Mouse (Mus musculus) myocyte (in vitro differentiated cells): ENCODE data around the gene Gal. TPM values are rescaled to one million over a fixed set of nuclear protein-coding genes. Genes with fewer than 3 reads are reported as not detected.

Source experiments
- H3K27me3 ChIP-seq: one replicate; pipeline ENCODE4 v1.6.1; 2011; ENCODE audit not compliant: control insufficient read depth, insufficient read depth, insufficient read length
- H3K36me3 ChIP-seq: one replicate; pipeline ENCODE4 v1.6.1; 2011; ENCODE audit not compliant: control insufficient read depth, insufficient read depth
- H3K4me2 ChIP-seq: one replicate; pipeline ENCODE4 v1.6.1; 2011; ENCODE audit warnings: low read depth, control low read depth
- H3K4me3 ChIP-seq: one replicate; pipeline ENCODE4 v1.5.1; 2011; ENCODE audit warnings: mild to moderate bottlenecking, control low read depth, moderate library complexity
- H3K79me2 ChIP-seq: one replicate; pipeline ENCODE4 v1.6.1; 2011; ENCODE audit not compliant: control insufficient read depth, insufficient read depth
- H3ac ChIP-seq: one replicate; pipeline ENCODE4 v1.6.1; 2011; ENCODE audit not compliant: control insufficient read depth, insufficient read length
- CEBPB ChIP-seq: IDR thresholded peaks from 2 replicates; pipeline ENCODE4 v1.6.1; 2011; ENCODE audit warnings: mild to moderate bottlenecking, moderate library complexity; ENCODE audit not compliant: poor library complexity, insufficient read depth, severe bottlenecking
- E2F4 ChIP-seq: IDR thresholded peaks from one replicate; pipeline ENCODE4 v1.6.1; 2011; ENCODE audit warnings: mild to moderate bottlenecking, control low read depth, moderate library complexity; ENCODE audit not compliant: insufficient read depth
- MAX ChIP-seq: IDR thresholded peaks from one replicate; pipeline ENCODE4 v1.6.1; 2011; ENCODE audit warnings: low read depth, mild to moderate bottlenecking, control low read depth
- MYOD1 ChIP-seq, 3 experiments: IDR thresholded peaks; one replicate each; pipeline ENCODE4 v1.6.1; 2011; ENCODE audit warnings: control low read depth in 2 of 3, low read depth in 2 of 3, mild to moderate bottlenecking in 2 of 3, moderate library complexity in 1 of 3; ENCODE audit not compliant: insufficient read length in 2 of 3, control insufficient read depth in 1 of 3
- MYOG ChIP-seq, 3 experiments: IDR thresholded peaks; one replicate each; pipeline ENCODE4 v1.6.1; 2011; ENCODE audit warnings: control low read depth in 2 of 3, low read depth in 2 of 3, mild to moderate bottlenecking in 2 of 3; ENCODE audit not compliant: insufficient read length in 2 of 3, control insufficient read depth in 1 of 3, insufficient read depth in 1 of 3
- POLR2A ChIP-seq: IDR thresholded peaks from one replicate; pipeline ENCODE4 v1.6.1; 2011; ENCODE audit warnings: low read depth, mild to moderate bottlenecking, control low read depth, moderate library complexity; ENCODE audit not compliant: insufficient read length
- POLR2AphosphoS2 ChIP-seq: IDR thresholded peaks from one replicate; pipeline ENCODE4 v1.6.1; 2011; ENCODE audit warnings: low read depth, control low read depth; ENCODE audit not compliant: insufficient read length
- REST ChIP-seq: IDR thresholded peaks from one replicate; pipeline ENCODE4 v1.6.1; 2011; ENCODE audit warnings: mild to moderate bottlenecking, control low read depth, moderate library complexity; ENCODE audit not compliant: insufficient read depth, insufficient read length
- SRF ChIP-seq: IDR thresholded peaks from one replicate; pipeline ENCODE4 v1.6.1; 2011; ENCODE audit warnings: low read depth; ENCODE audit not compliant: control insufficient read depth, insufficient read length
- TCF12 ChIP-seq: IDR thresholded peaks from one replicate; pipeline ENCODE4 v1.6.1; 2011; ENCODE audit warnings: mild to moderate bottlenecking, control low read depth; ENCODE audit not compliant: poor library complexity, insufficient read depth, severe bottlenecking
- TCF3 ChIP-seq: IDR thresholded peaks from one replicate; pipeline ENCODE4 v1.6.1; 2011; ENCODE audit warnings: low read depth, control low read depth; ENCODE audit not compliant: insufficient read length
- USF1 ChIP-seq: IDR thresholded peaks from one replicate; pipeline ENCODE4 v1.6.1; 2011; ENCODE audit warnings: low read depth, mild to moderate bottlenecking, control low read depth, moderate library complexity
- polyA plus RNA-seq: library from polyadenylated mRNA; unstranded; fragments of >200 nt; fragmentation: generic; extraction: Trizol; gene quantifications from one replicate; pipeline ENCODE4 v1.2.1, GENCODE M21; 2012; ENCODE audit warnings: missing spikeins

Gene Gal
- polyA plus RNA-seq, 1 experiment: not detected

- no peak overlapping the region for H3K4me2 ChIP-seq
- H3K4me3 ChIP-seq: no peak overlapping the region
- no peak overlapping the region for H3ac ChIP-seq
- no peaks in the 10 kb centered on the region for H3K27me3 ChIP-seq
- no peaks in the 10 kb centered on the region for H3K36me3 ChIP-seq
- TF ChIP-seq E2F4 (no peak), MYOG (IDR thresholded peaks at IDR 0.05; ENCODE audit: control insufficient read depth in 1 of 3, insufficient read depth in 1 of 3, insufficient read length in 2 of 3, low read depth in 2 of 3) (no peak), CEBPB (no peak), MAX (no peak), USF1 (no peak), SRF (no peak), TCF3 (no peak), POLR2A (no peak), REST (no peak)
- H3K79me2 ChIP-seq: no peaks in the 10 kb centered on the region
These were observed 17.6 kb upstream of the Gal start for GRCm38 (mm10) chr19:3431969-3432368.

DNA sequence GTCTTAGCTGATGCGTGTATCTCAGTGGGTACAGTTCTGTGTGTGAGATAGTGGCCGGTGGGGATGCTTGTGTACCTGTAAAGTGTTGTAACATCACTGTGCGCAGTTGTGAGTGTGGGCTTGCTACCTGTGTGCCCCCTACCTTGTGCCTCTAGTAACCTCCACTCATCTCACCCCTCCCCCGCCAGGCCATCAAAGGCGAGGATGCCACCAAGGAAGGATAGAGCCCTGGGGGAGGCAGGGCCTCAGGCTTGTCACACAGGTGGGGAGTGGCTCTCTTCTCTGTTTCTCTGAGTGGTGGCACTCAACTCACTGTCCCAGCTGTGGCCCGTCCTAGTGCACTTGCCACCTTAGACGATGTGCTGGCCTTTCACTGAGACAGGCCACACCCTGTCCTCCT lies 16.7 kb upstream of the Gal start:
- no peak overlapping the region for H3ac ChIP-seq
- no peaks in the 10 kb centered on the region for H3K27me3 ChIP-seq
- H3K79me2 ChIP-seq: no peaks in the 10 kb centered on the region
- no peak for TF ChIP-seq POLR2AphosphoS2
- TF ChIP-seq TCF3: no peak
- no peak for TF ChIP-seq TCF12
- TF ChIP-seq CEBPB: no peak
- TF ChIP-seq POLR2A: no peak
- no peak for TF ChIP-seq MYOD1 (IDR thresholded peaks at IDR 0.05; ENCODE audit: control insufficient read depth in 1 of 3, insufficient read length in 2 of 3, low read depth in 2 of 3)
- no peak for TF ChIP-seq E2F4
- no peak for TF ChIP-seq MAX
- TF ChIP-seq USF1: no peak
- no peak for TF ChIP-seq SRF
- H3K36me3 ChIP-seq: no peaks in the 10 kb centered on the region
- H3K4me3 ChIP-seq: no peak overlapping the region
- no peak overlapping the region for H3K4me2 ChIP-seq

DNA sequence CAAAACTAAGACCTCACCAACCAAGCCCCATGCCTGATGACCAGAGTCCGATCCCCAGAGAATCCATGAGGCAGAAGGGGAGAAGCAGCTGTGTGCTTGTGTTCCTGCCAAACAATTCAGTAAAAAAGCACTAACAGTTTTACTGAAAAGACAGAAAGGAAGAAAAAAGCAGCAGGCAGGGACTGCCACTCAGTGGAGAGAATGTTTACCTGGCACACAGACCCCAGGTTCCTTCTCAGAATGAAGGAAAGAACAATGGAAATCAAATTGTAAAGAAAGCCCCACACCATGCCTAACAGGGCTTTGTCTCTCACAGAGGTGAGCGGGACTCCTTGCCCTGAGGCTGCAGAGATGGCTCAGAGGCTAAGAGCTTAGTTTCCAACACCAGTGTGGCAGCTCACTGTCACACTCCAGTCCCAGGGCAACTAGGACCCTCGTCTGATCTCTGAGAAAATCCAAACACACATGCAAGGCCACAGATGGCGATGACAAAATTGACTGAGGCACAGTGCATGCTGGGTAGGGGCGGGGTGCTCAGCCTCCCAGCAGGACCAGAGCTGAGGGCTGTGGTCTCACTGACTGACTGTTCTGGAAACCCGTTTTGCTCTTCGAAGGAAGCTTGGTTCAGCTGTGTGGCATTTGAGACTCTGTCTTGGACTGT lies 14.9 kb upstream of the Gal start:
- H3K36me3 ChIP-seq: no peaks in the 10 kb centered on the region
- no peaks in the 10 kb centered on the region for H3K79me2 ChIP-seq
- no peak for TF ChIP-seq USF1
- no peak for TF ChIP-seq MYOD1 (IDR thresholded peaks at IDR 0.05; ENCODE audit: control insufficient read depth in 1 of 3, insufficient read length in 2 of 3, low read depth in 2 of 3)
- TF ChIP-seq TCF12: no peak
- TF ChIP-seq TCF3: no peak
- TF ChIP-seq POLR2AphosphoS2: no peak
- no peak for TF ChIP-seq MYOG (IDR thresholded peaks at IDR 0.05; ENCODE audit: control insufficient read depth in 1 of 3, insufficient read depth in 1 of 3, insufficient read length in 2 of 3, low read depth in 2 of 3)
- no peak for TF ChIP-seq E2F4
- TF ChIP-seq CEBPB: no peak
- TF ChIP-seq POLR2A: no peak
- no peak for TF ChIP-seq SRF
- TF ChIP-seq MAX: no peak
- TF ChIP-seq REST: no peak
- no peak overlapping the region for H3ac ChIP-seq
- peak overlapping the region; percentile 38 for H3K4me2 ChIP-seq
- no peaks in the 10 kb centered on the region for H3K27me3 ChIP-seq
- no peak overlapping the region for H3K4me3 ChIP-seq

DNA sequence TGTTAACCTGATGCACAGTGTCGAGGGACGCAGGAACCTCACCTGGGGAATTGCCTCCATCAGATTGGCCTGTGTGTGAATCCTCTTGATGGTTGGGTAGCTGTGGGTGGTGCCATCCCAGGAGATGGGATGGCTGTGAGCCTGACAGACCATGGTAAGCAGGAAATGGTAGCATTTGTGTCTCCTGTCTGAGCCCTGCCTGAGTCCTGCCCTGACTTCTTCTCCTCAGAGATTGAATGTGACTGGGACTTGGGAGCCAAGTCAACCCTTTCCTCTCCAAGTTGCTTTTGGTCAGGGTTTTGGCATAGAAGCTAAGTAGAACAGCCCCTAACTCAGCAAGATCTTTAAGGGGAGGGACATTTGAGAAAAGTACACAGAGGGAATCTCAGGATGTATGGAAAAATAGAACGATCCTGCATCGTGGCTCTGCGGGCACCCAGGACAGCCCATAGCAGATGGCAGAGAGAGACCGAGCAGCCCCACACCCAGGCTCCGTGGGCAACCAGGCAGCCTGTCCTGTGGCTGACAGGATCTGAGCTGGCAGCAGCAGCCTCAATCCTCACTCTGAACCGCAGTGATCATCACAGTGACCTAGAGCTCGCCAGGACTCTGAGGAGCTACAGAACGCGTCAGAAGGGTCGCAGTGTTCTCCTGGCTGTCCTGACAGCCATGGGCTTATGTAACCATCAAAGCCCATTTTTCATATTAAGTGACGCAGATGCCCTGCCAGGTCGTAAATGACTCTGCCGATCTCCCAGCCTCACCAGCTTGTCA lies 13.9 kb upstream of the Gal start:
- TF ChIP-seq CEBPB (no peak), USF1 (no peak), MYOG (IDR thresholded peaks at IDR 0.05; ENCODE audit: control insufficient read depth in 1 of 3, insufficient read depth in 1 of 3, insufficient read length in 2 of 3, low read depth in 2 of 3) (no peak), MYOD1 (IDR thresholded peaks at IDR 0.05; ENCODE audit: control insufficient read depth in 1 of 3, insufficient read length in 2 of 3, low read depth in 2 of 3) (no peak), E2F4 (no peak), POLR2A (no peak), REST (no peak), MAX (no peak), TCF12 (no peak), SRF (no peak), TCF3 (no peak), POLR2AphosphoS2 (no peak)
- H3K79me2 ChIP-seq: no peaks in the 10 kb centered on the region
- H3K4me3 ChIP-seq: no peak overlapping the region
- H3K27me3 ChIP-seq: no peaks in the 10 kb centered on the region
- no peak overlapping the region for H3ac ChIP-seq
- H3K4me2 ChIP-seq: no peak overlapping the region
- H3K36me3 ChIP-seq: no peaks in the 10 kb centered on the region
